ENCODE assay signal across 13 mouse cellular contexts in the genomic region with DNA sequence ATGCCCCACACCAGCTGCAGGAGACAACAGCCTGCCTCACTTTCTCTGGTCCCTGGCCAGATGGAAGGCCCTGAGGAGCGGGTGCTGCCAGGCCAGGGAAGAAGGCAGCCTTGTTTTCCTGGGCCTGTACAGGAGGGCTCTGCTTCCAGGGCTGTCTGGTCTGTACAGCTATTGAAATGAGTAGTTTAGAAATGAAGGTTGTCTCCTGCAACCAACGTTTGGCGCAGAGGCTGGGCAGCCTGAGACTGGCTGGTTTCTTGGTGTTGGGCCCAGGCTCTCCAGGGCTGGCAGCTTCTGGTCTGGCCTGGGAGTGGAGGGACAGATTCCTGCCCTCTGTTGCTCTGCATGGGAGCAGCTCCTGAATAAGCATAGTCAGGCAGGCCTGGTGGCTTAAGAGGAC.
DNase-seq lines count a peak whose midpoint lies in the region; ATAC-seq and TF ChIP-seq lines count a peak whose summit lies in the region.
"Had no signal": no experiment of that assay in that cellular context is flagged by ENCODE, and none has a peak within 500 bp of the region (broad histone marks: within the 10 kb centered on the region; RNA-seq: fewer than 3 reads in every experiment).

No protein-coding gene starts in this region.

- H3K9ac ChIP-seq in neural tube, embryonic 13.5 days, result 0 out of 2 replicates have a peak overlapping the region, but pooled peaks have one; percentile 6
- no peak overlapping the region for H3K9ac ChIP-seq in neural tube, embryonic 15.5 days (replicated peaks)
- H3K9ac ChIP-seq in midbrain, embryonic 15.5 days, result no peak overlapping the region
- H3K9ac ChIP-seq: embryonic facial prominence, embryonic 12.5 days; heart, embryonic 13.5 days; liver, embryonic 14.5 days had no signal

- H3K4me2 ChIP-seq in neural tube, embryonic 13.5 days, result no peak overlapping the region
- H3K4me2 ChIP-seq in neural tube, embryonic 15.5 days, result no peak overlapping the region
- H3K4me2 ChIP-seq in midbrain, embryonic 15.5 days, result no peak overlapping the region
- H3K4me2 ChIP-seq: embryonic facial prominence, embryonic 12.5 days; heart, embryonic 13.5 days had no signal

- H3K36me3 ChIP-seq in neural tube, embryonic 13.5 days, result no peaks in the 10 kb centered on the region
- no peaks in the 10 kb centered on the region for H3K36me3 ChIP-seq in neural tube, embryonic 15.5 days
- no peaks in the 10 kb centered on the region for H3K36me3 ChIP-seq in midbrain, embryonic 15.5 days (replicated peaks)
- H3K36me3 ChIP-seq: embryonic facial prominence, embryonic 12.5 days; heart, embryonic 13.5 days had no signal

- no peaks in the 10 kb centered on the region for H3K9me3 ChIP-seq in neural tube, embryonic 13.5 days
- no peaks in the 10 kb centered on the region for H3K9me3 ChIP-seq in neural tube, embryonic 15.5 days (replicated peaks)
- no peaks in the 10 kb centered on the region for H3K9me3 ChIP-seq in midbrain, embryonic 15.5 days
- H3K9me3 ChIP-seq: embryonic facial prominence, embryonic 12.5 days; heart, embryonic 13.5 days; megakaryocyte, embryonic 14.5 days had no signal

- peak overlapping the region; percentile 12 for H3K27ac ChIP-seq in gastrocnemius, adult 2 months
- no peak overlapping the region for H3K27ac ChIP-seq in neural tube, embryonic 13.5 days (replicated peaks)
- no peak overlapping the region for H3K27ac ChIP-seq in neural tube, embryonic 15.5 days (replicated peaks)
- no peak overlapping the region for H3K27ac ChIP-seq in midbrain, embryonic 15.5 days
- H3K27ac ChIP-seq: embryonic facial prominence, embryonic 12.5 days; heart, embryonic 13.5 days; liver, embryonic 14.5 days had no signal

- ATAC-seq in neural tube, embryonic 13.5 days (ENCODE audit: low read depth), result no peak
- no peak for ATAC-seq in neural tube, embryonic 15.5 days (ENCODE audit: low FRiP score)
- ATAC-seq in midbrain, embryonic 15.5 days (replicated peaks), result no peak

- no peak for TF ChIP-seq CTCF in gastrocnemius, adult 2 months (IDR thresholded peaks at IDR 0.05)

- 84% methylated on average over 3 of the region's 3 CpGs for WGBS in neural tube, embryonic 13.5 days
- WGBS in neural tube, embryonic 15.5 days, result 87% methylated on average over 3 of the region's 3 CpGs
- WGBS in midbrain, embryonic 15.5 days, result 81% methylated on average over 3 of the region's 3 CpGs

- no peak overlapping the region for H3K4me3 ChIP-seq in gastrocnemius, adult 2 months
- no peak overlapping the region for H3K4me3 ChIP-seq in neural tube, embryonic 13.5 days
- H3K4me3 ChIP-seq in neural tube, embryonic 15.5 days (replicated peaks), result no peak overlapping the region
- H3K4me3 ChIP-seq in midbrain, embryonic 15.5 days, result no peak overlapping the region
- H3K4me3 ChIP-seq: embryonic facial prominence, embryonic 12.5 days; heart, embryonic 13.5 days; megakaryocyte, embryonic 14.5 days had no signal

- intact Hi-C loops in gastrocnemius, adult 2 months (cut with DNase I), result no loop called here
- intact Hi-C loops in heart, postnatal 36 days (cut with DNase I), result no loop called here

- H3K27me3 ChIP-seq in neural tube, embryonic 13.5 days, result 0 out of 2 replicates have a peak, but pooled peaks cover 5% of the 10 kb centered on the region
- H3K27me3 ChIP-seq in neural tube, embryonic 15.5 days (replicated peaks), result no peaks in the 10 kb centered on the region
- no peaks in the 10 kb centered on the region for H3K27me3 ChIP-seq in midbrain, embryonic 15.5 days (replicated peaks)
- H3K27me3 ChIP-seq: embryonic facial prominence, embryonic 12.5 days had no signal

- H3K4me1 ChIP-seq in neural tube, embryonic 13.5 days (replicated peaks), result peaks cover 10% of the 10 kb centered on the region
- H3K4me1 ChIP-seq in neural tube, embryonic 15.5 days, result 0 out of 2 replicates have a peak, but pooled peaks cover 5% of the 10 kb centered on the region
- 0 out of 2 replicates have a peak, but pooled peaks cover 3% of the 10 kb centered on the region for H3K4me1 ChIP-seq in midbrain, embryonic 15.5 days
- H3K4me1 ChIP-seq: embryonic facial prominence, embryonic 12.5 days; megakaryocyte, embryonic 14.5 days had no signal

- peak; percentile 51 for DNase-seq in gastrocnemius, adult 2 months
- DNase-seq in gastrocnemius, adult 8-10 months (ENCODE audit: low spot score in 2 of 2), result no peak
- DNase-seq in heart, postnatal 36 days, result peak; percentile 16 to 27
- peak; percentile 60 for DNase-seq in telencephalon, adult 2 months (ENCODE audit: low read depth, low spot score)
- no peak for DNase-seq in thymus, postnatal 36 days
- DNase-seq: adrenal gland, postnatal 36 days had no signal

Comparison
In these comparisons a context has a peak if more than half of its experiments do, and no peak if none do; other contexts are left out.
1. DNase-seq: peak in gastrocnemius, adult 2 months (single experiment), heart, postnatal 36 days (2 of 2) and telencephalon, adult 2 months (single experiment); none in gastrocnemius, adult 8-10 months (0 of 2) and thymus, postnatal 36 days (0 of 2).